Mouse (Mus musculus): ENCODE measurements at regions not wholly inside any gene's neighbourhood (a gene's known extent, or its start where the extent isn't known, plus 50 kb on each side); places are given as distances from the start of the nearest gene placed in this dataset.

DNA sequence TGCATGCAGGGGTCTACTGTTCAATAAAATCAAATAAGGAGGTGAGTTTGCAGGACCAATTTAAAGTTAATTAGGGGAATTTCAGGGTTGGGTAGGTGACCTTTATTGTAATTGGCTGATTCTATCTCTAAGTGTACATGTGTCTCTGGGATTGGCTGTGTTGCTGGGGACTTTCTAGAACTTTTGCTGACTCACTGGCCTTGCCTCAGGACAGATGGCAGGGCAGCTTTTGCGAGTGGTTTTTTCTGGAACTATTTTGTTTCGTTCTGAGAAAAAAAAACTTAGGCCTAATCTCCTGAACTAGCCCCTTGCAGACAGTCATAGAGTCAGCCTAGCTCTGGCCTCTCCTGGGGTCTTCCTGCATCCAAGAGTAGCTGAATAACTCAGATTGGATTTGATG, 249.3 kb upstream of the Mdga2 start:
- no peak for DNase-seq (ENCODE audit: extremely low spot score in 1 of 2, low spot score in 2 of 2)
- intact Hi-C loops (cut with DNase I), result no loop called here

DNA sequence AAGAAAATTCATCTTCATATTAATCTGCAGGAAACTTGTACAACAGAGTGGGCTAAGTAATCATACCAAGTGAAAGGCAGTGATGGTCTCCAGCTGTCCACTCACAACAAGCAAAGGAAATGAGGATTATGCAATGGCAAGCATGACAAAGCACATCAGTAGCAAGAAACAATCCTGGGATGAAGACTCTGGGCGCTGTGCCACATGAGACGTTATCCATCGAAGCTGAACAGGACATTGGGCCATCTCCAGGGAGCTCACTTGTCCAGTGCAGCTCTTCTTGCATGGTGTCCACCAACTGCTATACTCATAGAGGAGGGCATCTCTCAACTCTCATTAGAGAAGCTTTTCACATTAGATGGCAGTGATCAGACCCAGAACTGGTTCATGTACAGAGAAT, 248.7 kb upstream of the Mdga2 start:
- intact Hi-C loops (cut with DNase I), result no loop called here
- no peak for DNase-seq (ENCODE audit: extremely low spot score in 1 of 2, low spot score in 2 of 2)

DNA sequence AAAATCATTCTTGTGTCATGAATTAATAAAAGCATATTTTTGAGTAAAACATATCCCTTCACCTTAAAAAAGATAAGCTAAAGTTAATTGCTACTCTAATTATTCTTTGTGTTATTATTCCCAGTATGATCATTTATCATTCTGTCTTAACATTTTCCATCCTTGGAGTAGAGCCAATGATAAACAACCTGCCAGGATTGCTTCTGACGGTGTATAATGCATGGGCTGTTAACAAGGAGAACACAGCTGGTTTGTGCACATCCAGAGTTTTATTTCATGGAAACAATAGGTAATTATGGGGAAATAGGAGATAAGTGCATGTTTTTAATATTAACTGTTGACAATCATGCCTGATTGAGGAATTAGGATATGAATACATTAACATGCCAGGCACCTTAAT, 226.8 kb upstream of the Mdga2 start:
- no peak for DNase-seq (ENCODE audit: extremely low spot score in 1 of 2, low spot score in 2 of 2)
- intact Hi-C loops (cut with DNase I), result no loop called here

- intact Hi-C loops (cut with DNase I), result no loop called here
- DNase-seq (ENCODE audit: extremely low spot score in 1 of 2, low spot score in 2 of 2), result peak; percentile 20 to 49
These were observed 208.1 kb upstream of the Mdga2 start for GRCm38 (mm10) chr12:67430318-67430950.

- intact Hi-C loops (cut with DNase I), result loop anchor here (5.0 kb wide), 2 partner anchors 1436 to 1660 kb away; no protein-coding TSS in a partner anchor
These were observed 204.5 kb upstream of the Mdga2 start for GRCm38 (mm10) chr12:67426801-67427200.

DNA sequence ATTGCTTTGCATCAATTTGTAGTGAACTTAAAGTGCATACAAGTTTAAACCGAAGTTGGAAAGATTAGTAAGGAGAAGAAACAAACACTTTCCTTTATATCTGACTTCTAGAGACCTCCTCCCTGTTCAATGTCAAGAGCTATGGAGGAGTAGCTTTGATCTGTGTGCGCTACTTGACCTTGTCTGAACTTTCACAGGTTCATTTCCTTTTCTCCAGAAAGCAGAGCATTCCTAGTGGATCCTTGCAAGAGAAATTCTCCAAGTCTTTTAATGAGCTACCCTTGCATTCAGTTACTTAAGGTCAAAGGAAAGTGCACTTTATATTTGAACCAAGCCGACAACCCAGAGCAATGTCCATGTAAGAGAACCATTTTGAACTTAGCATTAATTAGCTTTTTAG, 177.2 kb upstream of the Mdga2 start:
- intact Hi-C loops (cut with DNase I), result no loop called here
- no peak for DNase-seq (ENCODE audit: extremely low spot score in 1 of 2, low spot score in 2 of 2)

More at GRCm38 (mm10) chr12:67426801-67427200, 204.5 kb upstream of the Mdga2 start:
- no peak for DNase-seq (ENCODE audit: extremely low spot score in 1 of 2, low spot score in 2 of 2)

DNA sequence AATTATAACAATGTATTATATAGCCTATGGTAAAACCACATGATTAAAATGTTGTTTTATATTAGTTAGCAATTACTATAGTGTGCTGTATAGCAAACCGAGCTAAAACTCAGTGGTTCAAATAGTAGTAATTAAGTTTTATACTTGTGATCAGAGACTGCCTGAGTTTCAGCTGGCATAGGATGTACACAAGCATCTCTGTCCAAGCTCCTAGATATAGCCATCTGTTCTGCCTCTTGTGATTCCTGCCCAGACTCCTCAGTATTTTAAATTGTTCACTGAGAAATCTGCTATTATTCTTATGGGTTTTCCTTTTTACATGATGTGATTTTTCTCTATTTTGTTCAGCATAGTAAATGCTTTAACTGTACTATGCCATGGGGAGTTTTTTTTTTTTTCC, 152.2 kb upstream of the Mdga2 start:
- DNase-seq (ENCODE audit: extremely low spot score in 1 of 2, low spot score in 2 of 2), result peak in 1 of 2 experiments; percentile 4
- intact Hi-C loops (cut with DNase I), result no loop called here

DNA sequence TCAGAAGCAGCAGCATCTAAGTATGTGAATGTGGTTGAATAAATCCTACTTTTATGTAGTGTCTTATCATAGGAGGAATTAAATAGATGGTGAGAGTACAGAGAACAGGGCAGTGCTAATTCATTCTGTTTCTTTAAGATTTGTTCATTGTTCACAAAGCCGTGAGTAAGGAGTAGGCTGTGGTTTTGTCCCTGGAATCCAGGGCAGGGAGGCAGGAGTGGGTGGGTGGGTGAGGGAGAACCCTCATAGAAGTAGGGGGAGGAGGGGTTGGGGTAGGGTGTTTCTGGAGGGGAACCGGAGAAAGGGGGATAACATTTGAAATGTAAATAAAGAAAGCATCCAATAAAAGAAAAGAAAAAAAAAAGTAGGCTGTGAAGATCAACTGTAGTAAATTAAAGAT, 126.2 kb upstream of the Mdga2 start:
- intact Hi-C loops (cut with DNase I), result no loop called here
- no peak for DNase-seq (ENCODE audit: extremely low spot score in 1 of 2, low spot score in 2 of 2)

DNA sequence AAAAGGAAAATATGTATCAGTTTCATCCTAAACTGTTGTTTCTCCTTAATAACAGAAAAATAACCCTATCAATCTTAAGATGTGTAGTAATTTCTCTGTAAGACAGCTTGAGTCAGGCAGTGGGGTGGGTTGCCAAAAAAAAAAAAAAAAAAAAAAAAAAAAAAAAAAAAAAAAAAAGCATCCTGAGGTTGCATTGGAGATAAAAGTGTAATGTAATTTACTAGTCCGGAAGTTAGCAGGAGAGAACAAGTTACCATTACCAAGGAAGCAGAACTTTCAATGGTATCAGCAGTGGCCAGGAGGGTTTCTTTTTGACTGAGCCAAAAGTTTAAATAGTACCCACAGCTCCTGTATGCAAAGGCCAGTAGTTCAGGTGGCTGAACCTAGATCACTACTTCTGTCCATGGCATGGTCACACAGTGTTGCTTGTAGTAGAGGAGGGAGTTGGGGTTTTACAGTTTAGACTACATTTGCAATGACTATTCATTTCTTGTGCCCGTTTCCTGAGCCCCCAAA, 110.2 kb upstream of the Mdga2 start:
- intact Hi-C loops (cut with DNase I), result no loop called here
- DNase-seq (ENCODE audit: extremely low spot score in 1 of 2, low spot score in 2 of 2), result no peak

- intact Hi-C loops (cut with DNase I), result no loop called here
- DNase-seq (ENCODE audit: extremely low spot score in 1 of 2, low spot score in 2 of 2), result no peak
These were observed 104.0 kb upstream of the Mdga2 start for GRCm38 (mm10) chr12:67326326-67326725.

GRCm38 (mm10) chr12:67325799-67326198, 103.5 kb upstream of the Mdga2 start:
- intact Hi-C loops (cut with DNase I), result no loop called here
- no peak for DNase-seq (ENCODE audit: extremely low spot score in 1 of 2, low spot score in 2 of 2)

- DNase-seq (ENCODE audit: extremely low spot score in 1 of 2, low spot score in 2 of 2), result no peak
- intact Hi-C loops (cut with DNase I), result no loop called here
These were observed 103.0 kb upstream of the Mdga2 start for GRCm38 (mm10) chr12:67325335-67325734.

- DNase-seq (ENCODE audit: extremely low spot score in 1 of 2, low spot score in 2 of 2), result no peak
- intact Hi-C loops (cut with DNase I), result no loop called here
These were observed 96.3 kb upstream of the Mdga2 start for GRCm38 (mm10) chr12:67318687-67319086.

DNA sequence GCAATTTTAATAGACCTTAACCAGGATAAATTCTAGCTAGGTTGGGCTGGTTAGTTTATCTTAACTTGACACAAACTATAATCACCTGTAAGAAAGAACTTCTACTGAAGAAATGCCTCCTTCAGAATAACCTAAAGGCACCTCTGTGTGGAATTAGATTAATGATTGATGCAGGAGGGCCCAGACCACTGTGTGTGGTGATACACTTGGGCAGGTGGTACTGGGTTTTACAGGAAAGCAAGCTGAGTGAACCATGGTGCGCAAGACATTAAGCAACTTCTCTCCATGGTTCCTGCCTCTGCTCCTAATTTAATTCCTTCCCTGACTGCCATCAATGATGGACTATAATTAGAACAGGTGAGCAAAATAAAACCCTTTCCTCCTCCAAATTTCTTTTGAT, 77.9 kb upstream of the Mdga2 start:
- DNase-seq (ENCODE audit: extremely low spot score in 1 of 2, low spot score in 2 of 2), result no peak
- intact Hi-C loops (cut with DNase I), result no loop called here

DNA sequence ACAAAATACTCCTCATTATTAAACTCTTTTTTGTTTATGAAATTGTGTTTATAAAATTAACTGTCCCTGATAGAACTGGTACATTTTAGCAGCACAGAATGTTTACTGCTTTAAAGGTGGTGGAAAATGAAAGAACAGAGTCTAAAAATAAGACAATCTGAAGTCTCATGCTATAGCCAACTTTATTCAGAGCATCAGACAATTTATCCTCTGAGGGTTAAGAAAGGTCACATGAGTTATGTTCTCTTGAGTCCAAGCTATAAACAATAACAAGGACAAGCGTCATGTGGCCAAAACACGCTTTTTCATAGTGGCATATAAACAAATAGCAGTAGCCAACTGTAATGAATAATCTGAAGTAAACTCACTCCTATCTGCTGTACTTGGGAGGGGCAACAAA, 67.7 kb upstream of the Mdga2 start:
- no peak for DNase-seq (ENCODE audit: extremely low spot score in 1 of 2, low spot score in 2 of 2)
- intact Hi-C loops (cut with DNase I), result no loop called here

DNA sequence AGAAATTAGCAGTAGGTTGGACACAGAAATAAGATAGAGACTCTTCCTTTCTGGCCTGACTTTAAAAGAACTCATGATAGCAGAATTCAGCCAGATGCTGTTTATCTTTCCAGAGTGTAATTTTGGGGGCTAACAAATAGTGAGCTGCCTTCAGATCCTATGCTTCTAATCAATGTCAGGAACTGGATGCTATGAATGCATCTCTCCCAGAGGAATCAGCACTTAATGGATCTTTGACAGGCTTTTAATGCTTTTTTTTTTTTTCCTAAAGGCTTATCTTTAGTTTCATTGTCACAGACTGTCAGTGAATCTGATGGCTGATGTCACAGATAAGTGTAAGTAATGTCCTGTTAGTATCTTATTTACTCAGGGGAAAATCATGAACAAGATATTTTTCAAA, 50.5 kb upstream of the Mdga2 start:
- DNase-seq (ENCODE audit: extremely low spot score in 1 of 2, low spot score in 2 of 2), result no peak
- intact Hi-C loops (cut with DNase I), result no loop called here

GRCm38 (mm10) chr12:67272329-67272728, 50.0 kb upstream of the Mdga2 start:
- intact Hi-C loops (cut with DNase I), result no loop called here
- no peak for DNase-seq (ENCODE audit: extremely low spot score in 1 of 2, low spot score in 2 of 2)
